Mouse (Mus musculus) hindbrain, postnatal 0 days (tissue): ENCODE measurements around the gene Cd81. TPM values are rescaled to one million over a fixed set of nuclear protein-coding genes. Genes with fewer than 3 reads are reported as not detected.

ENCODE experiments used
- ATAC-seq: fragments of 200-750 bp; cut with Nextera tagmentation; 2 replicates; pipeline ENCODE4 v1.8.0; 2017; ENCODE audit warnings: mild to moderate bottlenecking, moderate TSS enrichment, moderate library complexity
- DNase-seq: peaks from one replicate; pipeline ENCODE4 v3.0.0-alpha.2; 2015; ENCODE audit warnings: low spot score
- H3K27ac ChIP-seq: fragments of 300-500 bp; sonication (generic); 2 replicates; pipeline ENCODE4 v1.5.1; 2014; ENCODE audit warnings: mild to moderate bottlenecking
- H3K27me3 ChIP-seq: fragments of 300-500 bp; sonication (generic); 2 replicates; pipeline ENCODE4 v1.6.1; 2014; ENCODE audit warnings: low read length, mixed read lengths; ENCODE audit not compliant: insufficient read depth
- H3K36me3 ChIP-seq: fragments of 300-500 bp; sonication (generic); 2 replicates; pipeline ENCODE4 v1.6.1; 2014; ENCODE audit warnings: low read length, mixed read lengths; ENCODE audit not compliant: insufficient read depth
- H3K4me1 ChIP-seq: fragments of 300-500 bp; sonication (generic); 2 replicates; pipeline ENCODE4 v1.6.1; 2014; ENCODE audit warnings: antibody characterized with exemption, low read length, mixed read lengths; ENCODE audit not compliant: insufficient read depth
- H3K4me2 ChIP-seq: fragments of 300-500 bp; sonication (generic); 2 replicates; pipeline ENCODE4 v1.6.1; 2014; ENCODE audit warnings: low read depth, mild to moderate bottlenecking, low read length, moderate library complexity, mixed read lengths
- H3K4me3 ChIP-seq: fragments of 300-500 bp; sonication (generic); 2 replicates; pipeline ENCODE4 v1.5.1; 2014; ENCODE audit warnings: low read length
- H3K9ac ChIP-seq: fragments of 300-500 bp; sonication (generic); replicated peaks from 2 replicates; pipeline ENCODE4 v1.6.1; 2014; ENCODE audit warnings: mild to moderate bottlenecking, low read length, moderate library complexity, mixed read lengths
- H3K9me3 ChIP-seq: fragments of 300-500 bp; sonication (generic); 2 replicates; pipeline ENCODE4 v1.6.1; 2016; ENCODE audit warnings: low read length, mixed read lengths
- CTCF ChIP-seq: IDR thresholded peaks from 2 replicates; pipeline ENCODE4 v1.5.1; 2016; ENCODE audit warnings: antibody characterized with exemption, control low read depth, low read depth
- WGBS: fragments of 180-500 bp; shearing (Covaris S2); extraction: QIAGEN DNeasy Blood & Tissue Kit; methylation state at CpG from one replicate; pipeline ENCODE4 v1.1.7; 2014; 5-methylcytosine and 5-hydroxymethylcytosine counted together
- polyA plus RNA-seq: library from polyadenylated mRNA; unstranded; fragments of >200 nt; fragmentation: Nextera tagmentation; extraction: Ambion mirVana; gene quantifications from 2 replicates; pipeline ENCODE4 v1.2.1, GENCODE M21; 2015
- total RNA-seq: library from RNA; depleted of rRNA; stranded (reverse); fragments of >200 nt; gene quantifications from 2 replicates; pipeline ENCODE4 v1.2.3, GENCODE M21; 2014

Cd81 gene
- total and polyA plus RNA-seq, 2 experiments from 2014 or later = 708 to 758 TPM

GRCm38 (mm10) chr7:143007599-143008369 is 44.8 kb upstream of the Cd81 start:
- no peak overlapping the region for H3K4me3 ChIP-seq
- H3K36me3 ChIP-seq = no peaks in the 10 kb centered on the region
- peaks cover 16% of the 10 kb centered on the region for H3K4me1 ChIP-seq
- DNase-seq (peak; percentile 94), ATAC-seq (peak; percentile 90)
- H3K9me3 ChIP-seq = no peaks in the 10 kb centered on the region
- peak overlapping the region; percentile 74 for H3K27ac ChIP-seq
- H3K9ac ChIP-seq = no peak overlapping the region
- TF ChIP-seq CTCF = peak; percentile 95
- 33% methylated on average over 17 of the region's 17 CpGs for WGBS
- no peak overlapping the region for H3K4me2 ChIP-seq
- H3K27me3 ChIP-seq = no peaks in the 10 kb centered on the region

GRCm38 (mm10) chr7:143008370-143008926 is 44.1 kb upstream of the Cd81 start:
- Histone ChIP-seq H3K36me3 (no peaks in the 10 kb centered on the region), H3K4me2 (no peak overlapping the region), H3K27ac (peak overlapping the region; percentile 74), H3K9me3 (no peaks in the 10 kb centered on the region), H3K4me1 (peaks cover 16% of the 10 kb centered on the region), H3K4me3 (no peak overlapping the region), H3K27me3 (no peaks in the 10 kb centered on the region), H3K9ac (no peak overlapping the region)
- DNase-seq (peak; percentile 27), ATAC-seq (peak; percentile 50)
- WGBS = 59% methylated on average over 8 of the region's 8 CpGs
- TF ChIP-seq CTCF = no peak

GRCm38 (mm10) chr7:143008996-143009665 is 43.4 kb upstream of the Cd81 start:
- TF ChIP-seq CTCF = no peak
- Histone ChIP-seq H3K36me3 (no peaks in the 10 kb centered on the region), H3K4me3 (no peak overlapping the region), H3K9ac (no peak overlapping the region), H3K27me3 (no peaks in the 10 kb centered on the region), H3K4me2 (no peak overlapping the region), H3K27ac (peak overlapping the region; percentile 74; the same call in 1 of the 2 replicates), H3K9me3 (no peaks in the 10 kb centered on the region), H3K4me1 (peaks cover 20% of the 10 kb centered on the region)
- no peak for ATAC-seq
- WGBS = 56% methylated on average over 2 of the region's 4 CpGs
- DNase-seq = peak; percentile 40

GRCm38 (mm10) chr7:143009996-143010395 is 42.5 kb upstream of the Cd81 start:
- Histone ChIP-seq H3K4me2 (no peak overlapping the region), H3K27me3 (no peaks in the 10 kb centered on the region), H3K4me1 (peaks cover 22% of the 10 kb centered on the region), H3K9me3 (no peaks in the 10 kb centered on the region), H3K9ac (no peak overlapping the region), H3K4me3 (no peak overlapping the region), H3K27ac (no peak overlapping the region), H3K36me3 (no peaks in the 10 kb centered on the region)
- no peak for TF ChIP-seq CTCF
- DNase-seq (no peak), ATAC-seq (no peak)
- 85% methylated on average over 4 of the region's 4 CpGs for WGBS

- ATAC-seq (no peak), DNase-seq (no peak)
- Histone ChIP-seq H3K27me3 (no peaks in the 10 kb centered on the region), H3K4me3 (no peak overlapping the region), H3K4me1 (peaks cover 34% of the 10 kb centered on the region), H3K9ac (no peak overlapping the region), H3K4me2 (no peak overlapping the region), H3K9me3 (no peaks in the 10 kb centered on the region), H3K36me3 (no peaks in the 10 kb centered on the region), H3K27ac (no peak overlapping the region)
- 78% methylated on average over 1 of the region's 1 CpGs for WGBS
- no peak for TF ChIP-seq CTCF
Measured at GRCm38 (mm10) chr7:143011226-143011625, 41.3 kb upstream of the Cd81 start.

GRCm38 (mm10) chr7:143012230-143012875 is 40.2 kb upstream of the Cd81 start:
- ATAC-seq (no peak), DNase-seq (peak; percentile 64)
- H3K9me3 ChIP-seq = no peaks in the 10 kb centered on the region
- H3K27ac ChIP-seq = peak overlapping the region; percentile 41; the same call in 1 of the 2 replicates
- no peaks in the 10 kb centered on the region for H3K36me3 ChIP-seq
- no peak overlapping the region for H3K4me3 ChIP-seq
- H3K9ac ChIP-seq = no peak overlapping the region
- no peak overlapping the region for H3K4me2 ChIP-seq
- WGBS = 43% methylated on average over 5 of the region's 5 CpGs
- H3K4me1 ChIP-seq = peaks cover 35% of the 10 kb centered on the region
- H3K27me3 ChIP-seq = no peaks in the 10 kb centered on the region
- no peak for TF ChIP-seq CTCF
